Mouse (Mus musculus): ENCODE measurements around the gene Lrrc51. TPM values are rescaled to one million over a fixed set of nuclear protein-coding genes. Genes with fewer than 3 reads are reported as not detected.

Gene Lrrc51
- 6.7 and 7.5 TPM in 2 replicates for polyA plus RNA-seq (2011; ENCODE audit: insufficient read depth, insufficient read length, low read depth, missing spikeins)

- Histone ChIP-seq H3K27ac (ENCODE audit: insufficient read depth, low read length) (peak within 1 kb of the TSS; percentile 73), H3K4me1 (ENCODE audit: control insufficient read depth, insufficient read depth, low read length) (no peaks in the 10 kb centered on the region), H3K27me3 (ENCODE audit: control insufficient read depth, insufficient read depth, low read length, poor library complexity, severe bottlenecking) (no peaks in the 10 kb centered on the region), H3K9me3 (replicated peaks; ENCODE audit: control insufficient read depth, insufficient read depth, low read length, poor library complexity, severe bottlenecking) (no peaks in the 10 kb centered on the region), H3K9ac (ENCODE audit: low read depth, poor library complexity, severe bottlenecking) (peak within 1 kb of the TSS; percentile 87), H3K4me3 (ENCODE audit: low read depth, low read length) (peak within 1 kb of the TSS; percentile 94), H3K36me3 (ENCODE audit: control insufficient read depth, insufficient read depth, low read length, poor library complexity, severe bottlenecking) (0 out of 2 replicates have a peak, but pooled peaks cover 3% of the 10 kb centered on the region)
- TF ChIP-seq EP300 (IDR thresholded peaks at IDR 0.05; ENCODE audit: insufficient read depth, low read depth, low read length) = 0 out of 2 replicates have a peak, but pooled peaks have one; percentile 9
- TF ChIP-seq POLR2A (IDR thresholded peaks at IDR 0.05; ENCODE audit: insufficient read depth, low read length) = peak; percentile 72
- no peak for TF ChIP-seq CTCF (IDR thresholded peaks at IDR 0.05; ENCODE audit: low read depth, low read length)
Measured at GRCm38 (mm10) chr7:101933751-101934240, at the start of gene Lrrc51, which contains the start of gene Numa1. Lrrc51 (minus strand) TSS chr7:101933895. Numa1 (plus strand) TSS chr7:101934111.

- no peak overlapping the region for H3K9ac ChIP-seq (ENCODE audit: low read depth, poor library complexity, severe bottlenecking)
- no peak for TF ChIP-seq CTCF (IDR thresholded peaks at IDR 0.05; ENCODE audit: low read depth, low read length)
- no peak for TF ChIP-seq POLR2A (IDR thresholded peaks at IDR 0.05; ENCODE audit: insufficient read depth, low read length)
- no peak for TF ChIP-seq EP300 (IDR thresholded peaks at IDR 0.05; ENCODE audit: insufficient read depth, low read depth, low read length)
Measured at GRCm38 (mm10) chr7:101982735-101983134, 49.0 kb upstream of the Lrrc51 start.

GRCm38 (mm10) chr7:101974505-101974904 is 40.8 kb upstream of the Lrrc51 start:
- H3K9ac ChIP-seq (ENCODE audit: low read depth, poor library complexity, severe bottlenecking) = no peak overlapping the region
- TF ChIP-seq EP300 (IDR thresholded peaks at IDR 0.05; ENCODE audit: insufficient read depth, low read depth, low read length) = no peak
- no peak for TF ChIP-seq CTCF (IDR thresholded peaks at IDR 0.05; ENCODE audit: low read depth, low read length)
- TF ChIP-seq POLR2A (IDR thresholded peaks at IDR 0.05; ENCODE audit: insufficient read depth, low read length) = no peak
- no peak overlapping the region for H3K27ac ChIP-seq (ENCODE audit: insufficient read depth, low read length)
- no peaks in the 10 kb centered on the region; the same call in 1 of the 2 replicates for H3K36me3 ChIP-seq (ENCODE audit: control insufficient read depth, insufficient read depth, low read length, poor library complexity, severe bottlenecking)
- H3K4me3 ChIP-seq (ENCODE audit: low read depth, low read length) = no peak overlapping the region
- no peaks in the 10 kb centered on the region for H3K27me3 ChIP-seq (ENCODE audit: control insufficient read depth, insufficient read depth, low read length, poor library complexity, severe bottlenecking)
- H3K4me1 ChIP-seq (ENCODE audit: control insufficient read depth, insufficient read depth, low read length) = peaks cover 4% of the 10 kb centered on the region
- no peaks in the 10 kb centered on the region for H3K9me3 ChIP-seq (replicated peaks; ENCODE audit: control insufficient read depth, insufficient read depth, low read length, poor library complexity, severe bottlenecking)

More at GRCm38 (mm10) chr7:101982735-101983134, 49.0 kb upstream of the Lrrc51 start:
- H3K27ac ChIP-seq (ENCODE audit: insufficient read depth, low read length) = no peak overlapping the region
- peaks cover under 1% of the 10 kb centered on the region; the same call in 1 of the 2 replicates for H3K36me3 ChIP-seq (ENCODE audit: control insufficient read depth, insufficient read depth, low read length, poor library complexity, severe bottlenecking)
- H3K27me3 ChIP-seq (ENCODE audit: control insufficient read depth, insufficient read depth, low read length, poor library complexity, severe bottlenecking) = no peaks in the 10 kb centered on the region
- H3K9me3 ChIP-seq (replicated peaks; ENCODE audit: control insufficient read depth, insufficient read depth, low read length, poor library complexity, severe bottlenecking) = no peaks in the 10 kb centered on the region
- no peaks in the 10 kb centered on the region for H3K4me1 ChIP-seq (ENCODE audit: control insufficient read depth, insufficient read depth, low read length)
- no peak overlapping the region for H3K4me3 ChIP-seq (ENCODE audit: low read depth, low read length)

- peaks cover 4% of the 10 kb centered on the region for H3K4me1 ChIP-seq (ENCODE audit: control insufficient read depth, insufficient read depth, low read length)
- no peak overlapping the region for H3K27ac ChIP-seq (ENCODE audit: insufficient read depth, low read length)
- H3K27me3 ChIP-seq (ENCODE audit: control insufficient read depth, insufficient read depth, low read length, poor library complexity, severe bottlenecking) = no peaks in the 10 kb centered on the region
- TF ChIP-seq POLR2A (IDR thresholded peaks at IDR 0.05; ENCODE audit: insufficient read depth, low read length) (no peak), CTCF (IDR thresholded peaks at IDR 0.05; ENCODE audit: low read depth, low read length) (no peak), EP300 (IDR thresholded peaks at IDR 0.05; ENCODE audit: insufficient read depth, low read depth, low read length) (no peak)
- no peak overlapping the region for H3K4me3 ChIP-seq (ENCODE audit: low read depth, low read length)
- no peak overlapping the region for H3K9ac ChIP-seq (ENCODE audit: low read depth, poor library complexity, severe bottlenecking)
- no peaks in the 10 kb centered on the region for H3K9me3 ChIP-seq (replicated peaks; ENCODE audit: control insufficient read depth, insufficient read depth, low read length, poor library complexity, severe bottlenecking)
- no peaks in the 10 kb centered on the region; the same call in 1 of the 2 replicates for H3K36me3 ChIP-seq (ENCODE audit: control insufficient read depth, insufficient read depth, low read length, poor library complexity, severe bottlenecking)
Measured at GRCm38 (mm10) chr7:101973730-101974129, 40.0 kb upstream of the Lrrc51 start.

GRCm38 (mm10) chr7:101971721-101972120 is 38.0 kb upstream of the Lrrc51 start:
- no peak overlapping the region for H3K4me3 ChIP-seq (ENCODE audit: low read depth, low read length)
- H3K9me3 ChIP-seq (replicated peaks; ENCODE audit: control insufficient read depth, insufficient read depth, low read length, poor library complexity, severe bottlenecking) = no peaks in the 10 kb centered on the region
- no peaks in the 10 kb centered on the region; the same call in 1 of the 2 replicates for H3K36me3 ChIP-seq (ENCODE audit: control insufficient read depth, insufficient read depth, low read length, poor library complexity, severe bottlenecking)
- peak overlapping the region; percentile 19 for H3K9ac ChIP-seq (ENCODE audit: low read depth, poor library complexity, severe bottlenecking)
- peaks cover 4% of the 10 kb centered on the region for H3K4me1 ChIP-seq (ENCODE audit: control insufficient read depth, insufficient read depth, low read length)
- H3K27ac ChIP-seq (ENCODE audit: insufficient read depth, low read length) = peak overlapping the region; percentile 22; the same call in 1 of the 2 replicates
- TF ChIP-seq EP300 (IDR thresholded peaks at IDR 0.05; ENCODE audit: insufficient read depth, low read depth, low read length) (no peak), POLR2A (IDR thresholded peaks at IDR 0.05; ENCODE audit: insufficient read depth, low read length) (no peak), CTCF (IDR thresholded peaks at IDR 0.05; ENCODE audit: low read depth, low read length) (no peak)
- no peaks in the 10 kb centered on the region for H3K27me3 ChIP-seq (ENCODE audit: control insufficient read depth, insufficient read depth, low read length, poor library complexity, severe bottlenecking)

- TF ChIP-seq POLR2A (IDR thresholded peaks at IDR 0.05; ENCODE audit: insufficient read depth, low read length) = no peak
- TF ChIP-seq EP300 (IDR thresholded peaks at IDR 0.05; ENCODE audit: insufficient read depth, low read depth, low read length) = no peak
- TF ChIP-seq CTCF (IDR thresholded peaks at IDR 0.05; ENCODE audit: low read depth, low read length) = no peak
- H3K27me3 ChIP-seq (ENCODE audit: control insufficient read depth, insufficient read depth, low read length, poor library complexity, severe bottlenecking) = no peaks in the 10 kb centered on the region
- peaks cover 4% of the 10 kb centered on the region for H3K4me1 ChIP-seq (ENCODE audit: control insufficient read depth, insufficient read depth, low read length)
- peak overlapping the region; percentile 37; the same call in 1 of the 2 replicates for H3K27ac ChIP-seq (ENCODE audit: insufficient read depth, low read length)
- H3K9ac ChIP-seq (ENCODE audit: low read depth, poor library complexity, severe bottlenecking) = peak overlapping the region; percentile 19
- H3K9me3 ChIP-seq (replicated peaks; ENCODE audit: control insufficient read depth, insufficient read depth, low read length, poor library complexity, severe bottlenecking) = no peaks in the 10 kb centered on the region
- no peaks in the 10 kb centered on the region for H3K36me3 ChIP-seq (ENCODE audit: control insufficient read depth, insufficient read depth, low read length, poor library complexity, severe bottlenecking)
- peak overlapping the region; percentile 47 for H3K4me3 ChIP-seq (ENCODE audit: low read depth, low read length)
Measured at GRCm38 (mm10) chr7:101970821-101971461, 37.2 kb upstream of the Lrrc51 start.

Measured in ES-Bruce4 (cell line).